Mouse (Mus musculus): ENCODE measurements around the gene Ncoa6.

Gene Ncoa6

GRCm38 (mm10) chr2:155442916-155443315, 30.8 kb downstream of the Ncoa6 start:
- DNase-seq (ENCODE audit: low spot score in 2 of 2): no peak

- no peak for DNase-seq (ENCODE audit: low spot score in 2 of 2)
Observed at GRCm38 (mm10) chr2:155436445-155436844, 37.2 kb downstream of the Ncoa6 start.

GRCm38 (mm10) chr2:155420911-155421310, 52.8 kb downstream of the Ncoa6 start:
- DNase-seq (ENCODE audit: low spot score in 2 of 2): no peak

GRCm38 (mm10) chr2:155404635-155405034, 69.1 kb downstream of the Ncoa6 start:
- no peak for DNase-seq (ENCODE audit: low spot score in 2 of 2)

- no peak for DNase-seq (ENCODE audit: low spot score in 2 of 2)
Observed at GRCm38 (mm10) chr2:155401926-155402325, 71.8 kb downstream of the Ncoa6 start.

- DNase-seq (ENCODE audit: low spot score in 2 of 2): no peak
Observed at GRCm38 (mm10) chr2:155400276-155400675, 73.4 kb downstream of the Ncoa6 start.

GRCm38 (mm10) chr2:155394586-155394985, 79.1 kb downstream of the Ncoa6 start:
- DNase-seq (ENCODE audit: low spot score in 2 of 2): no peak

- no peak for DNase-seq (ENCODE audit: low spot score in 2 of 2)
Observed at GRCm38 (mm10) chr2:155388573-155388972, 85.1 kb downstream of the Ncoa6 start.

- DNase-seq (ENCODE audit: low spot score in 2 of 2): no peak
Observed at GRCm38 (mm10) chr2:155387052-155387451, 86.6 kb downstream of the Ncoa6 start.

GRCm38 (mm10) chr2:155386534-155386899, 87.2 kb downstream of the Ncoa6 start:
- DNase-seq (ENCODE audit: low spot score in 2 of 2): peak in 1 of 2 experiments; percentile 41

- no peak for DNase-seq (ENCODE audit: low spot score in 2 of 2)
Observed at GRCm38 (mm10) chr2:155385731-155386533, 87.8 kb downstream of the Ncoa6 start.

GRCm38 (mm10) chr2:155385090-155385489, 88.6 kb downstream of the Ncoa6 start:
- peak; percentile 70 to 74 for DNase-seq (ENCODE audit: low spot score in 2 of 2)

GRCm38 (mm10) chr2:155382791-155383438, 90.8 kb downstream of the Ncoa6 start:
- DNase-seq (ENCODE audit: low spot score in 2 of 2): no peak

GRCm38 (mm10) chr2:155382332-155382700, 91.4 kb downstream of the Ncoa6 start:
- no peak for DNase-seq (ENCODE audit: low spot score in 2 of 2)

GRCm38 (mm10) chr2:155381643-155382331, 91.9 kb downstream of the Ncoa6 start:
- DNase-seq (ENCODE audit: low spot score in 2 of 2): peak; percentile 94 to 95

GRCm38 (mm10) chr2:155381060-155381437, 92.6 kb downstream of the Ncoa6 start:
- DNase-seq (ENCODE audit: low spot score in 2 of 2): no peak

GRCm38 (mm10) chr2:155380261-155381059, 93.2 kb downstream of the Ncoa6 start, which contains the start of gene Trp53inp2:
Gene Trp53inp2 (plus strand): TSS chr2:155381059.
- DNase-seq (ENCODE audit: low spot score in 2 of 2): no peak

GRCm38 (mm10) chr2:155376191-155376590, 97.5 kb downstream of the Ncoa6 start:
- no peak for DNase-seq (ENCODE audit: low spot score in 2 of 2)

GRCm38 (mm10) chr2:155374521-155374920, 99.2 kb downstream of the Ncoa6 start:
- DNase-seq (ENCODE audit: low spot score in 2 of 2): no peak

- no peak for DNase-seq (ENCODE audit: low spot score in 2 of 2)
Observed at GRCm38 (mm10) chr2:155373886-155374285, 99.8 kb downstream of the Ncoa6 start.

GRCm38 (mm10) chr2:155373302-155373701, 100.4 kb downstream of the Ncoa6 start:
- DNase-seq (ENCODE audit: low spot score in 2 of 2): no peak

- DNase-seq (ENCODE audit: low spot score in 2 of 2): no peak
Observed at GRCm38 (mm10) chr2:155372451-155372850, 101.2 kb downstream of the Ncoa6 start.
